Mouse (Mus musculus) thymus, postnatal 36 days (tissue): ENCODE measurements around the gene Galns.

Experiments used
- DNase-seq, 2 experiments: peaks; one replicate each; pipeline ENCODE4 v3.0.0; 2022; ENCODE audit warnings: mixed read lengths in 2 of 2

The Galns gene

GRCm38 (mm10) chr8:122611295-122612133 is at the start of gene Galns, which contains the start of gene Trappc2l:
Gene Galns, minus strand, starts transcription at chr8:122611463.
Gene Trappc2l, plus strand, starts transcription at chr8:122611640.
- DNase-seq = peak; percentile 95 to 96

GRCm38 (mm10) chr8:122660022-122660421 is 48.8 kb upstream of the Galns start:
- DNase-seq = peak in 1 of 2 experiments; percentile 34

GRCm38 (mm10) chr8:122658807-122659160 is 47.5 kb upstream of the Galns start:
- DNase-seq = no peak

DNA sequence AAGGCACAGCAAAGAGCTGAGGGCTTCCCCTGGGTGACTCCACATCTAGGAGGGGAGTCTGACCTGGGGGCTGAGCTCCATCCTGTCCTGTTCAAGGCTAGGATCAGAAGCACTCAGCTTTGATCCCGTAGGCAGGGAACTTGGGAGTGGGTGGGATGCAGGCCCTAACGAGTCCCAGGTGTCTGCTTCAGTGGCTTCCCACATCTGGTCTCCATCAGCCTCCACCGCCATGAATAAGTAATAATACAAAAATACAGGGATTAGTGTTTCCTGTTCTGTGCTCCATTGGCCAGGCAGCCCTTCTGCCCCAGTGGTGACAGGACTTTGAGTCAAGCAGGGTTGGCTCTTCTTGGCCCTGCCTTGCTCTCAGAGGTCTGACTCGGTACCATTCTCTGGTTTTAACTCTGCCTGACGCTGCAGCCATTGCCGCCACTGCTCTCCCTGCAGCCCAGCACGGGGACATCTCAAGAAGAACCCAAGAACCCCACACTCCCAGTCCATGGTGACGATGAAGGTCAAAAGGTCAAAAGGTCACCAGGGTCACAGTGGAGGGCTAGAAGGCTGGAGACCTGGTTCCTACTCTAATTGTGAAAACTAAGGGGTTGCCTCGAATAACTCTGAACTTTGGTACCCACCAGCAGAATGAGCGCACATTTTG is 47.0 kb upstream of the Galns start:
- no peak for DNase-seq

DNA sequence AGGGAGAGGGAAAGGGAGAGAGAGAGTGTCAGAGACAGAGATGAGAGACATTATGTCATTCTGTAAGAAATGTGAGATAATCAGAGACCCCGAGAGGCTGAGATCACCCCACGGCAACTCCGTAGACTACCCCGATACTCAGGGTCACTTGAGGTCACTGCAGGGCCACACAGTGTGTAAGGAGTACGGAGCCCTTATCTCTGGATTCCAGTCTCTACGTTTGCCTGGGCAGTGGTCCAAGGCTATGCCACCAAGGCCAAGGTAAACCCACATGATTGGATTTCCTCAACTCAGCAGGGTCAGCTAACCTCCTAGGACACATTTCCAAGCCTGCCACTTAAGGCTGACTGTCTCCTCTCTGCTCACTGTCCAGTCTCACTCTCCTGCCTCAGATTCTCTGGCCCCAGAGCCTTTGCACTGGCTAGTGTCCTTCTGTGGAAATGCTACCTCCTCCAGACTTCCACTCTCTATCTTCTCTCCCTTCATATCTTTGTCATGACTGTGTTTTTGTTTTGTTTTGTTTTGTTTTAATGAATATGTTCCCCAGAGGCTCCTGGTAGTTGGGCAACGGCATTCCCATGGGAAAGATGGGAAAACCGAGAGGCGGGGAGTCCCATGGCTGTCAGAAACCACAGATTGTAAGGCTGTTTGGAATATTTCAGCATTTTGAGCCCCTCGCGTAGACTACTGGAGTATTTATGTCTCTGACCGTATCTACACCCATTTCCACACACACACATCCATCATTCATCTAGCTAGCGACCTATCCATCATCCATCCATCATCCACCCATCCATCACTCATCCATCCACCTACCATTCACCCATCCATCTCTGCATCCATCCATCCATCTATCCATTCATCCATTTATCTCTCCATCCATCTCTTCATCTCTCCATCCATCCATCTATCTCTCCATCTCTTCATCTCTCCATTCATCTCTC is 45.1 kb upstream of the Galns start:
- no peak for DNase-seq

DNA sequence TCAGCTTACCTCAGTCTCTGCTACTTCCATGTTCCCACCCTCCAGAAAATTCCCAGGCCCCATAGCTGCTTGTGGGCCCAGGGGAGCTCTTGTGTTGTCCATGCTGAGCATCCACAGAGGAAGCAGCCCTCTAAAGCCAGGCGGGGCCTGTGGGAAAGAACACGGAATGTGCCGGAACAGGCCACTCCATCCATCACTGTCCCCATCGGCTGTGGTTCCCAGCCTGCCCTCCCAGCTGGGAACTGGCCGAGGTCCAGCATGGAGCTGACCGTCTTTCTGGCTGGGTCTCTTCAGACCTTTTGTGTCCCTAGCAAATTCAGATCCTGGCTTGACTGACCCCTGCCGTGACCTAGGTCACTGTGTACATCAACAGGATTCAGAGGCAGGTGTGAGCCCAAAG is 43.5 kb upstream of the Galns start:
- DNase-seq = no peak

- DNase-seq = no peak
Measured at GRCm38 (mm10) chr8:122652643-122653042, 41.4 kb upstream of the Galns start.

DNA sequence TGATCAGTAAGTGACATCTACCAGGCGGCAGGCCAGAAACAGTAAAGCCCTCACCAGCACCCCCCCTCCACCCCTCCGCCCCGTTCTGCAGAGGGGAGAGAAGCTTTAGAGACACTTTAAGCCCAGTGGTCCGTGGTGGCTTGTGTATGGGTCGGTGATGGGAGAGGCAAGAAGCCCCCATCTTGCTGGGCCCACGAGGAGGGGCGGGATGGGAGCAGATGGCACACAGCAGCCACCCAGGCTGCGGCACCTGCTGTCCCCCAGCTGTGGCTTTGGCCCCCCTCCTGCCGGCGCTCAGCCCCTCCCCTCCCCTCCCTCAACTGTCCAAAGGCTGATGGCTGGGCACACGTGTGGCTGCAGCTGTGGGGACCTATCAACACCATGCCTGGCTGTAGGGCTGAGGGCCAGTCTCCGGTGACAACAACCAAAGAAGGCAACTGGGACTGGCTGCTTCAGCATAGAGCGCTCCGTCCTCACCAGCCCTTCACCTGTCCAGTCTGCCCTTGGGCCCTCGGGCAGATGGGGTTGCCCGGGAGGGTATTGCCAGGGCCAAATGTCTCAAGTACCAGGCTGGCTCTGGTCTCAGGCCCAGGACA is 40.2 kb upstream of the Galns start:
- no peak for DNase-seq

DNA sequence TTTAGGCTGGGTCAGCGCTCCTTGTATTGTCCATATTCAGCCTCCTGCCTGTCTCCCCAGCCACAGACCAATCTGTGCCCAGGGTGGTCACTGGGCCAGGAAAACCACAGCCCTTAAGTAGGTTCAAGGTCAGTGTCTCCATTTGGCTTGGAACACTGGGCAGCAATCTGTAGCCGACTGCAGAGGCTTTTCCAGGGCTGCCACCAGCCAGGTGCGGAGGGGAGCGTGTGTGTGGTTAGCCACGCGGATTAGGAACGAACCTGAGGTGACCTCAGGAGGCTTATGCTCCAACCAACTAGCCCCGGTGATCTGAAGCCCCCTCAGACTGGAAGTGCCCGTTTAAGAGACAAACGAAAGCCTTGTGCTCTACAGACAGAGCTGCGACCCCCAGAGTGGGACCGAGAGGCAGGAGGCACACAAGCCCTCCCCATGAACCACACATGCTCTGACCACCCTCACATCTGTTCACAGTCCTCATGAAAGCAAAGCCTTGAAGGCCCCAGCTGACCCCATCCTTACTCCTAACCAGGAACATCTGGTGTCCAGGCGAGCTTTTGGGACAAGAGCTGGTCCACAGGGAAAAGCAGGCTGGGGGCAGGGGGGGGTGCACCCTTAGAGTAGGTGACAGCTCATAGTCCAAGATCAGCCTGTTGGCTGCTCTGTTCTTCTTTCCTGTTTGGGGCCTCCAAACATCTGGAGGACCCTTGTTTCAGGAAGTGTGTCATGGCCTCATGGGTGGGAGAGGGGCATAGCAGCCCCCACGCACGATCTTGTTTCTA is 37.1 kb upstream of the Galns start:
- no peak for DNase-seq

- no peak for DNase-seq
Measured at GRCm38 (mm10) chr8:122646337-122646736, 35.1 kb upstream of the Galns start.

DNA sequence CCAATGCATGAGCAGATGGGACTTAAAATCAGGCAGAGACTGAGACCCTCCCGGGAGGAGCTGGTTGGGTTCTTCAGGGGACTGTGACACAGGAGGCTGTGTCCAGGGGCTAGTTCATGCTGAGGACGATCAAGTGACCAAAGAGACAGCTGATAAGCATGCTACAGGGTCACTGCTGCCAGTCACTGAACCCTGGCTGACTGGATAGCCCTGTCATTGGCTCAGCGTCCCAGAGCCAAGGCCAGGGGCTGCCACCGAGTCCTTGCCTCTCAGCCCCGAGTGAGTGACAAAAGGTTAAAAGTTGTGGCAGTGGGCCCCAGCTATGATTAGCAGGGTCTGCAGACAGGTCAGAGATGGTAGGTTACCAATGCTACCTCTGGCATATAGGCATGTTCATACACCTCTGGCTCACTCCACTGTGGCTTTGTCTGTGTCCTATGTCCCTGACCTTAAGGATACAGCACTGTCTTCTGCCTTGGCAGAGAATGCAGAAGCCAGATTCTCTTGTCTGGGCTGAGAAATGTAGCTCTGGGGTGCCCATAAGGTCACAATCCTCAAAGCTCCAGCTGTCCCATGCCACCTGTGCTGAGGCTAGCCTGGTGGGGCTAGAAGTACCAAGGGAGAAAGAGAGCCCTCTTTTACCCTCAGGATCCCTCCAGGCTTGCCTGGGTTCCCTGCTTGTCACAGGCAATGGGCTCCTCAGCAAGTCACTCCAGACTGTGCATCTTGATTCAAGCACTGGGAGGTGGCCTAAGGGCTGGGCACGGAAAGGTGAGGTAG is 33.1 kb upstream of the Galns start:
- no peak for DNase-seq

DNA sequence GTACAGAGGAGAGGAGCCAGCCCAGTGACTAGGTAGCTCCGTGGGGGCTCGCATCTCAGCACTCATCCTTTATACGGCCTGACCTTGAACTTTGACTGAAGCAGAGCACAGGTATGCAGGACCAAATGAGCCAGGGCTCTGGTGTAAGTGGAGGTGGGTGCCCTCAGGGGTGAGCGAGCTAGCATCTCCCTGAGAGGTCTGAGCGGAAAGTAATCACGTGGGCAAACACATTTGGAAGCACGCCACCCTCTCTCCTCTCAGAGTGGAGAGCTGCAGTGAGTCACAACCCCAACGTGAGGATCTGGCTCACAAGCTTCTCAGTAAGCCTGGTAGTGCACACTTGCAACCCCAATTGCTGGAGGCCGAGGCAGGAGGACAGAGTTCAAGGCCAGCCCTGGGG is 30.8 kb upstream of the Galns start:
- no peak for DNase-seq

- no peak for DNase-seq
Measured at GRCm38 (mm10) chr8:122641406-122641805, 30.1 kb upstream of the Galns start.

DNA sequence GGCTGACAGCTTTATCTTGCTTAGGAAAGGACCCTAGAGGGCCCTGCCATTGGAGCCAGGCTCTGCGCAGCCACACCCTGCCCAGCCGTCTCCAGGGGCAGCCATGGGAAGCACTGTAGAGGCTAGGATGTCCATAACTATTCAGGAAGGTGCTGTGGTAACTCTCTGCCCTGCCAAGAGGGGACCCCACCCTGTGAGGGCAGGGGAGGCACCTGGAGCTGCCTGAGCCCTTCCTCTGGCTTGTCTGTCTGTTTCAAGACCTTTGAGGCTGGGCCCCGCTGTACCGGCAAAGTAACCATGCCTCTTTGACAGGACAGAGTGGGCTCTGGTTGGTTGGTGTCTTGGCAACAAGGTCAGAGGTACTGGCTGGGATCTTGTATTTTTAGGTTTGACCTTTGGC is 29.6 kb upstream of the Galns start:
- no peak for DNase-seq

GRCm38 (mm10) chr8:122639521-122640248 is 28.4 kb upstream of the Galns start:
- no peak for DNase-seq

DNA sequence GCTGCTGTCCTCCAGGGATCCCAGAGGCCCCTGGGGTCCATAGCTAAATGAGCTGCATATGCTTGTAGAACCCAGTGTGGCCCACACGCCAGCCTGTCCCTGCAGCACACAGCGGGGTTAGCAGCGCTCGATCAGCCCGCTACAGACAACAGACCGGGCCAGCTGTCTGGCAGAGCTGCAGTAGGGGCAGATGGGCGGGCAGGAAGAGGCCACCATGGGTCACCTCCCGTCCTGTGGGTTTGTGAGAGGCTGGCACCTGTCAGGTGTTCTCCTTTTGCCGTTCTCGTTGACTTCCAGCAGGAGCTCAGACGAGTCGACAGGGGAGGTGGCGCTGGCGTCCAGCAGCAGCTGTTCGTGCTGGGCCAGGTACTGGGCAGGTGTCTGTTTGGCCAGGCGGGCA is 27.3 kb upstream of the Galns start:
- no peak for DNase-seq

DNA sequence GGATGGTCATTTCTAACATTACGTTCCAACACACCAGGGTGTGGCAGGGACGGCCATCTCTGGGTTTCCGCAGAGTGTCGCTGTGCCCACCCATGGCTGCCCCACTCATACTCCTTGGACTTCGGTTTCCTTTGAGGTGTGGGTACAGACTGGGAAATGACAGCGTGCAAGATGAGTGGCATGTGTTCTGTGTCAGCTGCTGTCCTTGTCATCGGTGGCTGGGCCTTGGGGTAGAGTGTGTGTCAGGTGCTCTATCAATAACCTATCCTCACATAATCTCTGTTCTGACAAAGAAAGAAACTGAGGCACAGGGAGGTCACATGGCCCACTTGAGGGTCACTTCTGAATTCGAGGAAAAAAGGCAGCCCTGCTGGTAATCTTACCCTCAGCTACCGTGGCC is 26.0 kb upstream of the Galns start:
- DNase-seq = no peak

DNA sequence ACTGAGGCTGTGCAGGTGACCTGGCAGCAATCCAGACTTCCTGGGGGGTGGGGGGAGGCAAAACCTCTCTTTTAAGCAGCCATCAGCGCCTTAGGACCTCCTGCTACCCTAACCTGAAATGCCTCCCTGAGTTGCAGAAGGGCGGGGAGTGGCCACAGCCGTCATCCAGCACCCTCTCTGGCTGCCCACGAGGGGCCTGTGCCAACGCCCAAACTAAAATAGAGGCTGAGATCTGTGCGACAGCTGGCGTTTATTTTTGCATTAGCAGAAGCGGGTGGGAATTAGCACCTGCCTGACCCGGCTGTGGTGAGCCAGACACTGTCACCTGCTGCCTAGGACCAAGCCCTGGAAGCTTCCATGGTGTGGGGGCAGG is 25.5 kb upstream of the Galns start:
- DNase-seq = no peak

DNA sequence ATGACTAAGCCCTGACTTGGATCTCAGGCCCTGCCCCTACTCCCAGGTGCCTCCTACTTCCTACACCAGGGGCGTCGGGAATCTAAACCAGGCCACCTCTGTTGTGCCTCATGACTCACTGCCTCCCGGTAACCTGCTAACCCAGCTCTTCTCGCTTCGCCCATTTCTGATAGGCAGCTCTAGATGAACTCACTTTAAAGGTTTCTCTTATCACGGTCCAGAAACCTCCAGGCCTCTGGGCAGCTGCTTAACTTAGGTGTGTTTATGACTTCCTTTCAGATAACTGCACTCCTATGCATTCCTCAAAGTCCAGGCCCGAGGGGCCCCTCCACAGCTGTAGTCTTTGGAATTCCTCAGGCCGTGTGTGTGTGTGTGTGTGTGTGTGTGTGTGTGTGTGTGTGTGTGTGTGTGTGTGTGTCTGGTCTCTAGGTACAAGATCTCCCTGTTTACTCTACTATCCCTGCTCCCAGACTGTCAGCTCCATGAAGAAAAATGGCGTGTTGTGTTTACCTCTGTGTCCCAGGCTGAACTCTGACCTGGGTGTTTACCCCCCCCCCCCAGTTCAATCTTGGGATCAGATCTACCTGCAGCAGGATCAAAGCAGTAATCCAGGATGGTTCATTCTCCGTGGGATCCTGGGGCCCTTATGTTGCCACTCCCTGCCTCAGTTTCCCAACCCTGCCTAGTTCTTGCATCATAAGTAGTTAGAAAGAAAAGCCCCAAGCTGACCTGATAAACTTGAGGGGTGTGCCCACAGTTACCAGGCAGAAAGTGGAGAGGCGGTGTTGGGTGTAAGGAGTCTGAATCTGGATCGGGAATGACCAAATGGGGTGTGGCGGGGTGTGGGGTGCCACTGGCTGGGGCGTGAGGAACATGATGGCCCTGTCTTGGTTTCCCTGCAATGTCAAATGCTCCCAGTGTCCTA is 24.9 kb upstream of the Galns start:
- no peak for DNase-seq
